In genomic region chr10:27635721-27636120, GRCm38 (mm10) we compare ENCODE assay signal across 21 mouse cellular contexts. TPM values are rescaled to one million over a fixed set of nuclear protein-coding genes. Genes with fewer than 3 reads are reported as not detected.
DNase-seq lines count a peak whose midpoint lies in the region; ATAC-seq lines count a peak whose summit lies in the region.
"Had no signal": no experiment of that assay in that cellular context is flagged by ENCODE, and none has a peak within 500 bp of the region (broad histone marks: within the 10 kb centered on the region; RNA-seq: fewer than 3 reads in every experiment).

No protein-coding gene starts in this region.

- H3K27ac ChIP-seq in forebrain, embryonic 13.5 days, result no peak overlapping the region
- H3K27ac ChIP-seq in forebrain, embryonic 10.5 days, result no peak overlapping the region
- H3K27ac ChIP-seq: embryonic facial prominence, embryonic 10.5 days; embryonic facial prominence, embryonic 12.5 days; forebrain, embryonic 15.5 days had no signal

- no peak for DNase-seq in forebrain, embryonic 10.5 days (ENCODE audit: extremely low spot score, low spot score)
- DNase-seq in retina, postnatal 1 day, result peak; percentile 47
- no peak for DNase-seq in retina, embryonic 14.5 days (ENCODE audit: low spot score)
- no peak for DNase-seq in cerebellum, postnatal 4 days (ENCODE audit: low spot score in 2 of 2)
- DNase-seq: adrenal gland, adult 2 months; adrenal gland, postnatal 10 days; adrenal gland, postnatal 25 days; B cell, adult 2 months; cerebellum, adult 11-12 months; cerebellum, adult 2 months; cerebellum, adult 9-10 months; cerebellum, postnatal 10 days; cerebellum, postnatal 25 days; forebrain, postnatal 0 days had no signal

- H3K4me2 ChIP-seq in forebrain, embryonic 13.5 days, result no peak overlapping the region
- H3K4me2 ChIP-seq: embryonic facial prominence, embryonic 12.5 days; forebrain, embryonic 15.5 days had no signal

- H3K9ac ChIP-seq in forebrain, embryonic 13.5 days, result no peak overlapping the region
- H3K9ac ChIP-seq: embryonic facial prominence, embryonic 12.5 days; forebrain, embryonic 15.5 days; forebrain, postnatal 0 days had no signal

- ATAC-seq in forebrain, embryonic 13.5 days, result 0 out of 2 replicates have a peak, but pooled peaks have one; percentile 21
- ATAC-seq: CD4-positive, CD25-positive, alpha-beta regulatory T cell, adult 4 months; forebrain, embryonic 15.5 days; forebrain, postnatal 0 days had no signal

- no peaks in the 10 kb centered on the region for H3K36me3 ChIP-seq in forebrain, embryonic 13.5 days (ENCODE audit: poor library complexity, severe bottlenecking)
- H3K36me3 ChIP-seq in forebrain, embryonic 10.5 days (replicated peaks), result no peaks in the 10 kb centered on the region
- H3K36me3 ChIP-seq: embryonic facial prominence, embryonic 10.5 days; embryonic facial prominence, embryonic 12.5 days; forebrain, embryonic 15.5 days; G1E had no signal

- H3K27me3 ChIP-seq in forebrain, embryonic 13.5 days, result no peaks in the 10 kb centered on the region
- no peaks in the 10 kb centered on the region for H3K27me3 ChIP-seq in forebrain, embryonic 10.5 days (ENCODE audit: poor library complexity, severe bottlenecking)
- H3K27me3 ChIP-seq: CH12.LX; embryonic facial prominence, embryonic 12.5 days; forebrain, embryonic 15.5 days had no signal

- 37% methylated on average over 2 of the region's 2 CpGs for WGBS in forebrain, embryonic 13.5 days
- WGBS in forebrain, embryonic 10.5 days, result 81% methylated on average over 2 of the region's 2 CpGs

- H3K9me3 ChIP-seq in forebrain, embryonic 13.5 days (replicated peaks), result no peaks in the 10 kb centered on the region
- H3K9me3 ChIP-seq in forebrain, embryonic 10.5 days, result no peaks in the 10 kb centered on the region
- H3K9me3 ChIP-seq: embryonic facial prominence, embryonic 10.5 days; embryonic facial prominence, embryonic 12.5 days; forebrain, embryonic 15.5 days; G1E had no signal

- H3K4me3 ChIP-seq in forebrain, embryonic 13.5 days, result no peak overlapping the region
- H3K4me3 ChIP-seq in forebrain, embryonic 10.5 days, result no peak overlapping the region
- H3K4me3 ChIP-seq: embryonic facial prominence, embryonic 10.5 days; embryonic facial prominence, embryonic 12.5 days; forebrain, embryonic 15.5 days had no signal

- H3K4me1 ChIP-seq in forebrain, embryonic 13.5 days, result no peaks in the 10 kb centered on the region
- no peaks in the 10 kb centered on the region for H3K4me1 ChIP-seq in forebrain, embryonic 10.5 days
- H3K4me1 ChIP-seq: embryonic facial prominence, embryonic 10.5 days; embryonic facial prominence, embryonic 12.5 days; forebrain, embryonic 15.5 days had no signal

RNA-seq across cellular contexts. Expression of gene Lama2, which starts 16.2 kb away (rescaled TPM):
- polyA plus RNA-seq in forebrain, embryonic 13.5 days (2015; fragmentation: Nextera tagmentation; extraction: Ambion mirVana), result 2.3 and 2.8 TPM in 2 replicates
- 5.4 and 6.0 TPM in 2 replicates for polyA plus RNA-seq in forebrain, embryonic 10.5 days (2016; fragmentation: Nextera tagmentation; extraction: Ambion mirVana)
- polyA plus RNA-seq: G1E had no signal
